Comparison of ENCODE assay signal across 28 mouse cellular contexts in the genomic region with DNA sequence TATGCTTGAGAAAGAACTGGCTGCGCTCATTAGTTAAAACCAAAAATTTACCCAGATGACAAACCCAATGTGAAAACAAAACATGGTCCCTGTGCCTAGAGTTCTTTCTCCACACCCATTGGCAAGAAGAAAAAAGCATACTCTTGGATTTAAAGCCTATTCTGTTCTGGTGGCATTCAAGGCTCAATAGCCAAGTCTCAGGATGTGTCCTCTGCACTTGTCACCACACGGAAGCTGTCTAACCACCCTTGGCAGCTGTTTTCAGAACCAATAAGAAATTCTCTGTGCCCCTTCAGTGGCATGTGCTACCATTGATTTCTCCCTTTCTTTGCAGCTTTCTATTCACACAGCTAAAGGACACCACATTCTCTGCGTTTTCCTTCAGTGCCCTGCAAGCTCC.
"Had no signal": no experiment of that assay in that cellular context is flagged by ENCODE, and none has a peak within 500 bp of the region (broad histone marks: within the 10 kb centered on the region; RNA-seq: fewer than 3 reads in every experiment).

No protein-coding gene starts in this region.

- H3K9ac ChIP-seq: heart, embryonic 13.5 days; heart, embryonic 15.5 days; hindbrain, embryonic 12.5 days; hindbrain, embryonic 14.5 days; intestine, embryonic 15.5 days; limb, embryonic 12.5 days; liver, embryonic 13.5 days; liver, embryonic 15.5 days; liver, postnatal 0 days had no signal

- H3K4me3 ChIP-seq: heart, adult 2 months; heart, embryonic 13.5 days; heart, embryonic 15.5 days; hindbrain, embryonic 10.5 days; hindbrain, embryonic 12.5 days; intestine, embryonic 15.5 days; left cerebral cortex, adult 2 months; limb, embryonic 10.5 days; limb, embryonic 12.5 days; liver, embryonic 13.5 days; liver, embryonic 15.5 days had no signal

- DNase-seq: gastrocnemius, postnatal 10 days; gastrocnemius, postnatal 25 days; heart, adult 2 months; heart, postnatal 14 days; heart, postnatal 4 days; kidney, adult 18-20 months; kidney, adult 8-10 months; kidney, postnatal 10 days; kidney, postnatal 25 days; kidney, postnatal 4 days; layer of hippocampus, adult 9-11 months; liver; liver, embryonic 13.5 days; liver, postnatal 0 days had no signal

- H3K9me3 ChIP-seq: heart, embryonic 13.5 days; heart, embryonic 15.5 days; hindbrain, embryonic 10.5 days; hindbrain, embryonic 12.5 days; intestine, embryonic 15.5 days; limb, embryonic 10.5 days; limb, embryonic 12.5 days; liver, embryonic 13.5 days; liver, embryonic 15.5 days had no signal

- ATAC-seq: hindbrain, embryonic 16.5 days; inflammation-experienced regulatory T-cells, adult 6 months; intestine, embryonic 15.5 days; liver, postnatal 0 days had no signal

- H3K27ac ChIP-seq: heart, adult 2 months; heart, embryonic 13.5 days; heart, embryonic 15.5 days; hindbrain, embryonic 10.5 days; hindbrain, embryonic 12.5 days; hindbrain, embryonic 14.5 days; intestine, embryonic 15.5 days; left cerebral cortex, adult 2 months; limb, embryonic 10.5 days; limb, embryonic 12.5 days; liver, embryonic 13.5 days; liver, embryonic 15.5 days had no signal

- H3K27me3 ChIP-seq: heart, embryonic 13.5 days; heart, embryonic 15.5 days; hindbrain, embryonic 12.5 days; intestine, embryonic 15.5 days; limb, embryonic 12.5 days; liver, embryonic 13.5 days; liver, embryonic 15.5 days had no signal

- H3K4me2 ChIP-seq: heart, embryonic 11.5 days; heart, embryonic 13.5 days; heart, embryonic 15.5 days; hindbrain, embryonic 12.5 days; hindbrain, embryonic 14.5 days; intestine, embryonic 15.5 days; limb, embryonic 12.5 days; liver, embryonic 11.5 days; liver, embryonic 13.5 days; liver, embryonic 15.5 days had no signal

- H3K4me1 ChIP-seq: heart, embryonic 15.5 days; hindbrain, embryonic 10.5 days; hindbrain, embryonic 12.5 days; intestine, embryonic 15.5 days; limb, embryonic 10.5 days; limb, embryonic 12.5 days; liver, embryonic 15.5 days had no signal

- H3K36me3 ChIP-seq: heart, embryonic 13.5 days; heart, embryonic 15.5 days; hindbrain, embryonic 10.5 days; hindbrain, embryonic 12.5 days; intestine, embryonic 15.5 days; limb, embryonic 10.5 days; limb, embryonic 12.5 days; liver, embryonic 13.5 days; liver, embryonic 15.5 days had no signal
